In the genomic region with DNA sequence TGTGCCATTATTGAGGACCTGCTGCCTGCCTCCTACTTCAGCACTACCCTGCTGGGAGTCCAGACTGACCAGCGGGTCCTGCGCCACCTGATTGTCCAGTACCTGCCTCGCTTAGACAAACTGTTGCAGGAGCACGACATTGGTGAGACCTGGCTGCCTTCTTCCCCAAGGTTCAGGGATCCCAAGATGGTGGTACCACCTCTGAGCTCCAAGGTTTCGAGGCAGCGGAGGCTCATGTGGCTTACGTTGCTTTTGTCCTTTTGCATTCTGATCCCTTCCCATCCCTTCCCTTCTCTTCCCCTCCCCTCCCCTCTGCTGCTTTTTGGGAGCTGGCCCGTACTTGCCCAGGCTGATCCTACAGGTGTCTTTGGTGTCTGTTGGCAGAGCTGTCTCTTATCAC, we compare ENCODE assay signal across 32 mouse cellular contexts.
"Had no signal": no experiment of that assay in that cellular context is flagged by ENCODE, and none has a peak within 500 bp of the region (broad histone marks: within the 10 kb centered on the region; RNA-seq: fewer than 3 reads in every experiment).

No protein-coding gene starts in this region.

- H3K4me1 ChIP-seq: heart, embryonic 12.5 days; heart, embryonic 13.5 days; heart, embryonic 15.5 days; hindbrain, embryonic 10.5 days; hindbrain, embryonic 12.5 days; hindbrain, embryonic 13.5 days; hindbrain, embryonic 15.5 days; intestine, embryonic 15.5 days; kidney, embryonic 15.5 days had no signal

- H3K27me3 ChIP-seq: heart, embryonic 12.5 days; heart, embryonic 13.5 days; heart, embryonic 15.5 days; hindbrain, embryonic 12.5 days; hindbrain, embryonic 13.5 days; hindbrain, embryonic 15.5 days; intestine, embryonic 15.5 days; kidney, embryonic 15.5 days had no signal

- DNase-seq: heart, postnatal 10 days; heart, postnatal 14 days; heart, postnatal 36 days; heart, postnatal 4 days; kidney, adult 11 months; kidney, adult 18-20 months; kidney, adult 2 months; kidney, adult 8-10 months; kidney, adult 9 months; kidney, postnatal 10 days; kidney, postnatal 14 days; kidney, postnatal 25 days; kidney, postnatal 36 days; kidney, postnatal 4 days; layer of hippocampus, adult 9-11 months had no signal

- H3K27ac ChIP-seq: heart, embryonic 13.5 days; heart, embryonic 15.5 days; hindbrain, embryonic 10.5 days; hindbrain, embryonic 12.5 days; hindbrain, embryonic 13.5 days; hindbrain, embryonic 14.5 days; hindbrain, embryonic 15.5 days; hindbrain, postnatal 0 days; intestine, embryonic 15.5 days; kidney, embryonic 15.5 days; kidney, postnatal 0 days had no signal

- H3K9me3 ChIP-seq: heart, embryonic 12.5 days; heart, embryonic 13.5 days; heart, embryonic 15.5 days; hindbrain, embryonic 10.5 days; hindbrain, embryonic 12.5 days; hindbrain, embryonic 13.5 days; hindbrain, embryonic 15.5 days; intestine, embryonic 15.5 days; kidney, embryonic 15.5 days had no signal

- H3K4me3 ChIP-seq: heart, embryonic 12.5 days; heart, embryonic 13.5 days; heart, embryonic 15.5 days; hindbrain, embryonic 10.5 days; hindbrain, embryonic 12.5 days; hindbrain, embryonic 13.5 days; hindbrain, embryonic 15.5 days; intestine, embryonic 15.5 days; kidney, embryonic 15.5 days; left cerebral cortex, adult 2 months had no signal

- ATAC-seq: hindbrain, embryonic 16.5 days; hindbrain, postnatal 0 days; inflammation-experienced regulatory T-cells, adult 6 months; intestine, embryonic 15.5 days; intestine, embryonic 16.5 days; intestine, postnatal 0 days had no signal
